Mouse (Mus musculus) MEL (cell line): ENCODE measurements around the gene Tmem170. TPM values are rescaled to one million over a fixed set of nuclear protein-coding genes. Genes with fewer than 3 reads are reported as not detected.

Experiments
- DNase-seq: peaks from one replicate; pipeline ENCODE4 v3.0.0; 2011; ENCODE audit warnings: low read depth, low spot score
- H3K27ac ChIP-seq: 2 replicates; pipeline ENCODE4 v1.5.1; 2012; ENCODE audit warnings: low read depth, mild to moderate bottlenecking, control low read depth, low read length, moderate library complexity; ENCODE audit not compliant: control insufficient read depth
- H3K27me3 ChIP-seq, 2 experiments: fragments of 150-350 bp in 1 of 2; sonication (generic) in 1 of 2; 2 replicates each; pipeline ENCODE4 v1.6.1; 2012; ENCODE audit warnings: low read length in 2 of 2, mild to moderate bottlenecking in 2 of 2, improper control_type of control experiment in 1 of 2, moderate library complexity in 1 of 2; ENCODE audit not compliant: insufficient read depth in 2 of 2, control insufficient read depth in 1 of 2
- H3K36me3 ChIP-seq, 2 experiments: 2 replicates each; pipeline ENCODE4 v1.6.1; 2012 to 2014; ENCODE audit warnings: low read length in 2 of 2, improper control_type of control experiment in 1 of 2, inconsistent platforms in 1 of 2, mild to moderate bottlenecking in 1 of 2; ENCODE audit not compliant: insufficient read depth in 2 of 2, control insufficient read depth in 1 of 2
- H3K4me1 ChIP-seq, 2 experiments: fragments of 150-350 bp in 1 of 2; sonication (generic) in 1 of 2; 2 replicates each; pipeline ENCODE4 v1.6.1; 2012; ENCODE audit warnings: low read length in 2 of 2, improper control_type of control experiment in 1 of 2, mild to moderate bottlenecking in 1 of 2; ENCODE audit not compliant: insufficient read depth in 2 of 2, control insufficient read depth in 1 of 2
- H3K4me3 ChIP-seq, 2 experiments: fragments of 150-350 bp in 1 of 2; sonication (generic) in 1 of 2; 2 replicates each; pipeline ENCODE4 v1.5.1; 2012; ENCODE audit warnings: low read depth in 2 of 2, low read length in 2 of 2, mild to moderate bottlenecking in 2 of 2, moderate library complexity in 2 of 2, control low read depth in 1 of 2, improper control_type of control experiment in 1 of 2; ENCODE audit not compliant: control insufficient read depth in 1 of 2, insufficient read depth in 1 of 2
- H3K79me2 ChIP-seq: 2 replicates; pipeline ENCODE4 v1.6.1; 2012; ENCODE audit warnings: mild to moderate bottlenecking, low read length, moderate library complexity; ENCODE audit not compliant: control insufficient read depth, poor library complexity, insufficient read depth
- H3K9ac ChIP-seq: 2 replicates; pipeline ENCODE4 v1.6.1; 2012; ENCODE audit warnings: low read depth, mild to moderate bottlenecking, control low read depth, low read length, moderate library complexity; ENCODE audit not compliant: control insufficient read depth, poor library complexity, severe bottlenecking
- H3K9me3 ChIP-seq: fragments of 150-350 bp; sonication (generic); replicated peaks from 2 replicates; pipeline ENCODE4 v1.6.1; 2012; ENCODE audit warnings: mild to moderate bottlenecking, low read length, improper control_type of control experiment, moderate library complexity; ENCODE audit not compliant: insufficient read depth
- BHLHE40 ChIP-seq: IDR thresholded peaks from 2 replicates; pipeline ENCODE4 v1.6.1; 2012; ENCODE audit warnings: low read depth, mild to moderate bottlenecking, inconsistent platforms, low read length, improper control_type of control experiment, borderline replicate concordance
- CTCF ChIP-seq, 3 experiments: IDR thresholded peaks in 2 of 3; conservative IDR thresholded peaks in 1 of 3; 2 replicates each; pipeline ENCODE4 v1.5.1; 2011 to 2012; ENCODE audit warnings: low read length in 3 of 3, low read depth in 2 of 3, mild to moderate bottlenecking in 2 of 3, improper control_type of control experiment in 1 of 3, inconsistent platforms in 1 of 3, mixed read lengths in 1 of 3, moderate library complexity in 1 of 3; ENCODE audit not compliant: control insufficient read depth in 1 of 3, insufficient read depth in 1 of 3, poor library complexity in 1 of 3, severe bottlenecking in 1 of 3
- ELF1 ChIP-seq: IDR thresholded peaks from 2 replicates; pipeline ENCODE4 v1.6.1; 2014; ENCODE audit warnings: low read depth, mild to moderate bottlenecking, inconsistent platforms, low read length, improper control_type of control experiment, moderate library complexity
- ETS1 ChIP-seq: IDR thresholded peaks from 2 replicates; pipeline ENCODE4 v1.6.1; 2012; ENCODE audit warnings: low read depth, mild to moderate bottlenecking, inconsistent platforms, low read length, improper control_type of control experiment, moderate library complexity
- GATA1 ChIP-seq: IDR thresholded peaks from 2 replicates; pipeline ENCODE4 v1.6.1; 2011; ENCODE audit warnings: low read depth, low read length, improper control_type of control experiment
- HCFC1 ChIP-seq: IDR thresholded peaks from 2 replicates; pipeline ENCODE4 v1.6.1; 2012; ENCODE audit warnings: low read depth, mild to moderate bottlenecking, inconsistent platforms, low read length, improper control_type of control experiment, moderate library complexity
- JUND ChIP-seq: IDR thresholded peaks from 2 replicates; pipeline ENCODE4 v1.6.1; 2011; ENCODE audit warnings: low read depth, mild to moderate bottlenecking, improper control_type of control experiment, low read length
- MAFK ChIP-seq: IDR thresholded peaks from 2 replicates; pipeline ENCODE4 v1.6.1; 2011; ENCODE audit warnings: low read depth, mild to moderate bottlenecking, low read length, improper control_type of control experiment, borderline replicate concordance
- MEF2A ChIP-seq: IDR thresholded peaks from 2 replicates; pipeline ENCODE4 v1.6.1; 2014; ENCODE audit warnings: low read depth, mild to moderate bottlenecking, inconsistent platforms, low read length, improper control_type of control experiment; ENCODE audit not compliant: poor library complexity, insufficient replicate concordance, severe bottlenecking; ENCODE audit errors: extremely low read depth
- MXI1 ChIP-seq: IDR thresholded peaks from 2 replicates; pipeline ENCODE4 v1.6.1; 2011; ENCODE audit warnings: mild to moderate bottlenecking, low read depth, low read length, improper control_type of control experiment
- MYC ChIP-seq: IDR thresholded peaks from 2 replicates; pipeline ENCODE4 v1.6.1; 2011; ENCODE audit warnings: low read depth, mild to moderate bottlenecking, low read length, improper control_type of control experiment, moderate library complexity
- NELFE ChIP-seq: IDR thresholded peaks from 2 replicates; pipeline ENCODE4 v1.6.1; 2011; ENCODE audit warnings: low read depth, low read length, improper control_type of control experiment
- NRF1 ChIP-seq: IDR thresholded peaks from 2 replicates; pipeline ENCODE4 v1.6.1; 2014; ENCODE audit warnings: low read depth, mild to moderate bottlenecking, inconsistent platforms, low read length, improper control_type of control experiment, moderate library complexity; ENCODE audit not compliant: poor library complexity, insufficient read depth, severe bottlenecking
- POLR2AphosphoS2 ChIP-seq: IDR thresholded peaks from 2 replicates; pipeline ENCODE4 v1.6.1; 2011; ENCODE audit warnings: low read length, improper control_type of control experiment
- POLR2AphosphoS5 ChIP-seq: IDR thresholded peaks from 2 replicates; pipeline ENCODE4 v1.6.1; 2012; ENCODE audit warnings: low read depth, borderline replicate concordance, mild to moderate bottlenecking, inconsistent platforms, low read length, moderate library complexity, mixed read lengths
- RAD21 ChIP-seq: IDR thresholded peaks from 2 replicates; pipeline ENCODE4 v1.6.1; 2011; ENCODE audit warnings: mild to moderate bottlenecking, low read depth, low read length, improper control_type of control experiment
- RCOR1 ChIP-seq: IDR thresholded peaks from 2 replicates; pipeline ENCODE4 v1.6.1; 2012; ENCODE audit warnings: low read depth, mild to moderate bottlenecking, inconsistent platforms, low read length, improper control_type of control experiment
- SIN3A ChIP-seq: IDR thresholded peaks from 2 replicates; pipeline ENCODE4 v1.6.1; 2012; ENCODE audit warnings: low read length, improper control_type of control experiment, inconsistent platforms
- SMC3 ChIP-seq: IDR thresholded peaks from 2 replicates; pipeline ENCODE4 v1.6.1; 2011; ENCODE audit warnings: low read depth, low read length, improper control_type of control experiment
- TBP ChIP-seq: IDR thresholded peaks from 2 replicates; pipeline ENCODE4 v1.8.0; 2011; ENCODE audit warnings: low read depth, low read length, improper control_type of control experiment
- TCF12 ChIP-seq: IDR thresholded peaks from 2 replicates; pipeline ENCODE4 v1.6.1; 2014; ENCODE audit warnings: low read depth, mild to moderate bottlenecking, inconsistent platforms, low read length, improper control_type of control experiment, moderate library complexity
- UBTF ChIP-seq: IDR thresholded peaks from 2 replicates; pipeline ENCODE4 v1.6.1; 2012; ENCODE audit warnings: low read depth, mild to moderate bottlenecking, inconsistent platforms, low read length, improper control_type of control experiment, moderate library complexity, borderline replicate concordance; ENCODE audit not compliant: insufficient read depth
- USF1 ChIP-seq: IDR thresholded peaks from 2 replicates; pipeline ENCODE4 v1.6.1; 2014; ENCODE audit warnings: low read depth, mild to moderate bottlenecking, inconsistent platforms, low read length, improper control_type of control experiment, moderate library complexity
- USF2 ChIP-seq, 2 experiments: IDR thresholded peaks; 2 replicates each; pipeline ENCODE4 v1.6.1; 2011 to 2012; ENCODE audit warnings: improper control_type of control experiment in 2 of 2, low read length in 2 of 2, borderline replicate concordance in 1 of 2, inconsistent platforms in 1 of 2, low read depth in 1 of 2, mild to moderate bottlenecking in 1 of 2; ENCODE audit not compliant: insufficient read depth in 1 of 2
- ZC3H11A ChIP-seq: IDR thresholded peaks from 2 replicates; pipeline ENCODE4 v1.6.1; 2012; ENCODE audit warnings: low read depth, mild to moderate bottlenecking, inconsistent platforms, low read length, improper control_type of control experiment
- ZKSCAN1 ChIP-seq: IDR thresholded peaks from 2 replicates; pipeline ENCODE4 v1.6.1; 2012; ENCODE audit warnings: low read depth, mild to moderate bottlenecking, inconsistent platforms, low read length, improper control_type of control experiment, moderate library complexity
- ZMIZ1 ChIP-seq: IDR thresholded peaks from 2 replicates; pipeline ENCODE4 v1.6.1; 2012; ENCODE audit warnings: low read depth, mild to moderate bottlenecking, inconsistent platforms, low read length, improper control_type of control experiment, moderate library complexity
- ZNF384 ChIP-seq: IDR thresholded peaks from 2 replicates; pipeline ENCODE4 v1.6.1; 2012; ENCODE audit warnings: low read depth, mild to moderate bottlenecking, inconsistent platforms, low read length, improper control_type of control experiment
- polyA plus RNA-seq, 2 experiments: library from polyadenylated mRNA; stranded (reverse) in 1 of 2; unstranded in 1 of 2; fragments of >175 nt in 1 of 2; fragments of >200 nt in 1 of 2; gene quantifications; 2 replicates each; pipeline versions ENCODE4 v1.2.1 to v1.2.4; 2012; ENCODE audit warnings: low replicate concordance in 2 of 2, low read depth in 1 of 2; ENCODE audit not compliant: insufficient read length in 2 of 2, insufficient read depth in 1 of 2, missing spikeins in 1 of 2
- total RNA-seq: library from RNA; depleted of rRNA; stranded (reverse); fragments of 300-350 nt; gene quantifications from 2 replicates; pipeline ENCODE4 v1.2.3, GENCODE M21; 2012

Tmem170 gene
- total and polyA plus RNA-seq, 3 experiments: 2.9 to 4.6 TPM; not detected in 1

DNA sequence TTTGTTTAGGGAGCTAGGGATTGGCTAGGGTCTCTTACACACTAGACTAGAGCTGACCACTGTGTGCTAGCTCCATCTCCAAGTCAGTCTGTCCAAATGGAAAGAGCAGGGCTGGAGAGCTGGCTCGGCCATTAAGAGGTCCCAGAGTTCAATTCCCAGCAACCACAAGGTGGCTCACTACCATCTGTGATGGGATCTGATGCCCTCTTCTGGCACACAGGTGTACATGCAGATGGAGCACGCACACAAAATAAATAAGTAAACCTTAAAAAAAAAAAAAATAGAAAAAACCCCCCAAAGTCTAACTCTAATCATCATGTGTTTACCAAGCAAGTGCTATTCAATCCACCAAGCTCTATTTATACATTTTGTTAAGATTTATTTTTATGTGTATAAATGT lies 43.1 kb upstream of the Tmem170 start:
- H3K9ac ChIP-seq: no peak overlapping the region
- H3K27me3 ChIP-seq: no peaks in the 10 kb centered on the region
- H3K4me1 ChIP-seq: peaks cover 0 to 13% of the 10 kb centered on the region in 2 experiments; a peak in 2 of 4 replicates
- H3K4me3 ChIP-seq: no peak overlapping the region
- no peak for TF ChIP-seq MEF2A
- TF ChIP-seq RCOR1: no peak
- TF ChIP-seq TCF12: no peak
- TF ChIP-seq USF2 (IDR thresholded peaks at IDR 0.05; ENCODE audit: borderline replicate concordance in 1 of 2, insufficient read depth in 1 of 2, low read depth in 1 of 2, low read length in 2 of 2): no peak
- no peak for TF ChIP-seq ZKSCAN1
- no peak; the same call in 1 of the 2 replicates for TF ChIP-seq ZC3H11A
- no peak for TF ChIP-seq POLR2AphosphoS2
- TF ChIP-seq POLR2AphosphoS5: no peak
- TF ChIP-seq SMC3: peak; percentile 77
- TF ChIP-seq HCFC1: no peak
- TF ChIP-seq CTCF (IDR thresholded peaks at IDR 0.05 in 2 of 3, conservative IDR thresholded peaks at IDR 0.05 in 1 of 3; ENCODE audit: control insufficient read depth in 1 of 3, insufficient read depth in 1 of 3, low read depth in 2 of 3, low read length in 3 of 3, poor library complexity in 1 of 3, severe bottlenecking in 1 of 3): peak; percentile 45 to 94 (median 75)
- no peak for TF ChIP-seq MXI1
- no peak for TF ChIP-seq NELFE
- TF ChIP-seq RAD21: peak; percentile 42
- no peak for TF ChIP-seq ELF1
- no peak for TF ChIP-seq UBTF
- no peak for TF ChIP-seq TBP
- no peak for TF ChIP-seq NRF1
- no peak for TF ChIP-seq BHLHE40
- TF ChIP-seq USF1: no peak
- no peak for TF ChIP-seq SIN3A
- no peak for TF ChIP-seq ETS1
- TF ChIP-seq ZMIZ1: no peak
- TF ChIP-seq ZNF384: peak; percentile 83
- TF ChIP-seq MYC: no peak
- TF ChIP-seq GATA1: no peak
- no peak for TF ChIP-seq MAFK
- TF ChIP-seq JUND: no peak
- peaks cover 0 to 7% of the 10 kb centered on the region in 2 experiments; a peak in 2 of 4 replicates for H3K36me3 ChIP-seq
- H3K9me3 ChIP-seq: no peaks in the 10 kb centered on the region
- no peak overlapping the region for H3K27ac ChIP-seq
- no peaks in the 10 kb centered on the region for H3K79me2 ChIP-seq
- DNase-seq: peak; percentile 66
